Mouse (Mus musculus): ENCODE measurements around the gene Fdxacb1. TPM values are rescaled to one million over a fixed set of nuclear protein-coding genes. Genes with fewer than 3 reads are reported as not detected.

Fdxacb1 gene
- 12.6 and 13.0 TPM in 2 replicates for polyA plus RNA-seq (2015; fragmentation: Nextera tagmentation; extraction: Ambion mirVana)

GRCm38 (mm10) chr9:50768107-50769002, at the start of gene Fdxacb1:
Gene Fdxacb1 (plus strand): TSS chr9:50768236.
- 3% methylated on average over 58 of the region's 59 CpGs for WGBS
- H3K27ac ChIP-seq (ENCODE audit: low read length) = peak within 1 kb of the TSS; percentile 91

GRCm38 (mm10) chr9:50718878-50719277, 49.2 kb upstream of the Fdxacb1 start:
- WGBS = 75% methylated on average over 4 of the region's 4 CpGs
- Histone ChIP-seq H3K27ac (ENCODE audit: low read length) (no peak overlapping the region), H3K4me3 (ENCODE audit: low read length) (no peak overlapping the region), H3K27me3 (replicated peaks; ENCODE audit: control insufficient read depth, insufficient read depth, low read length) (no peaks in the 10 kb centered on the region), H3K9ac (ENCODE audit: low read depth, low read length) (no peak overlapping the region), H3K4me1 (ENCODE audit: control insufficient read depth, insufficient read depth, low read length) (peaks cover 4% of the 10 kb centered on the region; the same call in 1 of the 2 replicates), H3K4me2 (ENCODE audit: low read depth, low read length) (no peak overlapping the region), H3K36me3 (ENCODE audit: control insufficient read depth, insufficient read depth, low read length) (no peaks in the 10 kb centered on the region), H3K9me3 (ENCODE audit: control insufficient read depth, low read length) (no peaks in the 10 kb centered on the region)
- ATAC-seq = no peak

More at GRCm38 (mm10) chr9:50768107-50769002, at the start of gene Fdxacb1:
- Histone ChIP-seq H3K4me2 (ENCODE audit: low read depth, low read length) (peak within 1 kb of the TSS; percentile 87), H3K9ac (ENCODE audit: low read depth, low read length) (peak within 1 kb of the TSS; percentile 72), H3K4me1 (ENCODE audit: control insufficient read depth, insufficient read depth, low read length) (peaks cover 4% of the 10 kb centered on the region; the same call in 1 of the 2 replicates), H3K27me3 (replicated peaks; ENCODE audit: control insufficient read depth, insufficient read depth, low read length) (no peaks in the 10 kb centered on the region), H3K4me3 (ENCODE audit: low read length) (peak within 1 kb of the TSS; percentile 65), H3K9me3 (ENCODE audit: control insufficient read depth, low read length) (no peaks in the 10 kb centered on the region), H3K36me3 (ENCODE audit: control insufficient read depth, insufficient read depth, low read length) (no peaks in the 10 kb centered on the region)
- ATAC-seq = peak; percentile 98

- ATAC-seq = 0 out of 2 replicates have a peak, but pooled peaks have one; percentile 28
- H3K36me3 ChIP-seq (ENCODE audit: control insufficient read depth, insufficient read depth, low read length) = no peaks in the 10 kb centered on the region
- WGBS = 28% methylated on average over 12 of the region's 12 CpGs
Measured at GRCm38 (mm10) chr9:50721061-50721460, 47.0 kb upstream of the Fdxacb1 start.

GRCm38 (mm10) chr9:50722451-50722911, 45.6 kb upstream of the Fdxacb1 start:
- Histone ChIP-seq H3K4me2 (ENCODE audit: low read depth, low read length) (no peak overlapping the region), H3K27me3 (replicated peaks; ENCODE audit: control insufficient read depth, insufficient read depth, low read length) (no peaks in the 10 kb centered on the region), H3K4me1 (ENCODE audit: control insufficient read depth, insufficient read depth, low read length) (peaks cover 7% of the 10 kb centered on the region; the same call in 1 of the 2 replicates), H3K4me3 (ENCODE audit: low read length) (no peak overlapping the region), H3K36me3 (ENCODE audit: control insufficient read depth, insufficient read depth, low read length) (no peaks in the 10 kb centered on the region), H3K9ac (ENCODE audit: low read depth, low read length) (no peak overlapping the region), H3K27ac (ENCODE audit: low read length) (no peak overlapping the region), H3K9me3 (ENCODE audit: control insufficient read depth, low read length) (no peaks in the 10 kb centered on the region)
- ATAC-seq = no peak
- 57% methylated on average over 8 of the region's 8 CpGs for WGBS

More at GRCm38 (mm10) chr9:50721061-50721460, 47.0 kb upstream of the Fdxacb1 start:
- Histone ChIP-seq H3K4me2 (ENCODE audit: low read depth, low read length) (no peak overlapping the region), H3K27me3 (replicated peaks; ENCODE audit: control insufficient read depth, insufficient read depth, low read length) (no peaks in the 10 kb centered on the region), H3K4me1 (ENCODE audit: control insufficient read depth, insufficient read depth, low read length) (peaks cover 7% of the 10 kb centered on the region; the same call in 1 of the 2 replicates), H3K9ac (ENCODE audit: low read depth, low read length) (no peak overlapping the region), H3K9me3 (ENCODE audit: control insufficient read depth, low read length) (no peaks in the 10 kb centered on the region), H3K4me3 (ENCODE audit: low read length) (no peak overlapping the region), H3K27ac (ENCODE audit: low read length) (no peak overlapping the region)

GRCm38 (mm10) chr9:50723406-50723805, 44.6 kb upstream of the Fdxacb1 start:
- no peaks in the 10 kb centered on the region for H3K36me3 ChIP-seq (ENCODE audit: control insufficient read depth, insufficient read depth, low read length)
- no peaks in the 10 kb centered on the region for H3K9me3 ChIP-seq (ENCODE audit: control insufficient read depth, low read length)
- no peak overlapping the region for H3K9ac ChIP-seq (ENCODE audit: low read depth, low read length)
- no peak overlapping the region for H3K4me2 ChIP-seq (ENCODE audit: low read depth, low read length)
- no peaks in the 10 kb centered on the region for H3K27me3 ChIP-seq (replicated peaks; ENCODE audit: control insufficient read depth, insufficient read depth, low read length)
- ATAC-seq = no peak
- no peak overlapping the region for H3K4me3 ChIP-seq (ENCODE audit: low read length)
- H3K4me1 ChIP-seq (ENCODE audit: control insufficient read depth, insufficient read depth, low read length) = peaks cover 7% of the 10 kb centered on the region; the same call in 1 of the 2 replicates
- WGBS = 37% methylated on average over 7 of the region's 7 CpGs
- peak overlapping the region; percentile 40 for H3K27ac ChIP-seq (ENCODE audit: low read length)

- WGBS = 81% methylated on average over 2 of the region's 2 CpGs
- H3K36me3 ChIP-seq (ENCODE audit: control insufficient read depth, insufficient read depth, low read length) = no peaks in the 10 kb centered on the region
- no peak for ATAC-seq
Measured at GRCm38 (mm10) chr9:50724147-50724546, 43.9 kb upstream of the Fdxacb1 start.

GRCm38 (mm10) chr9:50724661-50725330, 43.2 kb upstream of the Fdxacb1 start:
- H3K27me3 ChIP-seq (replicated peaks; ENCODE audit: control insufficient read depth, insufficient read depth, low read length) = no peaks in the 10 kb centered on the region
- no peak for ATAC-seq
- H3K27ac ChIP-seq (ENCODE audit: low read length) = no peak overlapping the region
- H3K4me3 ChIP-seq (ENCODE audit: low read length) = no peak overlapping the region
- no peaks in the 10 kb centered on the region for H3K36me3 ChIP-seq (ENCODE audit: control insufficient read depth, insufficient read depth, low read length)
- peaks cover 7% of the 10 kb centered on the region; the same call in 1 of the 2 replicates for H3K4me1 ChIP-seq (ENCODE audit: control insufficient read depth, insufficient read depth, low read length)
- no peak overlapping the region for H3K9ac ChIP-seq (ENCODE audit: low read depth, low read length)
- H3K9me3 ChIP-seq (ENCODE audit: control insufficient read depth, low read length) = no peaks in the 10 kb centered on the region
- no peak overlapping the region for H3K4me2 ChIP-seq (ENCODE audit: low read depth, low read length)
- WGBS = 51% methylated on average over 3 of the region's 3 CpGs

More at GRCm38 (mm10) chr9:50724147-50724546, 43.9 kb upstream of the Fdxacb1 start:
- H3K4me1 ChIP-seq (ENCODE audit: control insufficient read depth, insufficient read depth, low read length) = peaks cover 7% of the 10 kb centered on the region; the same call in 1 of the 2 replicates
- no peaks in the 10 kb centered on the region for H3K9me3 ChIP-seq (ENCODE audit: control insufficient read depth, low read length)
- H3K9ac ChIP-seq (ENCODE audit: low read depth, low read length) = no peak overlapping the region
- no peaks in the 10 kb centered on the region for H3K27me3 ChIP-seq (replicated peaks; ENCODE audit: control insufficient read depth, insufficient read depth, low read length)
- no peak overlapping the region for H3K4me2 ChIP-seq (ENCODE audit: low read depth, low read length)
- no peak overlapping the region for H3K27ac ChIP-seq (ENCODE audit: low read length)
- H3K4me3 ChIP-seq (ENCODE audit: low read length) = no peak overlapping the region

GRCm38 (mm10) chr9:50725921-50726590, 42.0 kb upstream of the Fdxacb1 start:
- Histone ChIP-seq H3K27ac (ENCODE audit: low read length) (no peak overlapping the region), H3K4me3 (ENCODE audit: low read length) (no peak overlapping the region), H3K36me3 (ENCODE audit: control insufficient read depth, insufficient read depth, low read length) (no peaks in the 10 kb centered on the region), H3K27me3 (replicated peaks; ENCODE audit: control insufficient read depth, insufficient read depth, low read length) (no peaks in the 10 kb centered on the region), H3K4me2 (ENCODE audit: low read depth, low read length) (no peak overlapping the region), H3K9me3 (ENCODE audit: control insufficient read depth, low read length) (no peaks in the 10 kb centered on the region), H3K4me1 (ENCODE audit: control insufficient read depth, insufficient read depth, low read length) (peaks cover 6% of the 10 kb centered on the region; the same call in 1 of the 2 replicates), H3K9ac (ENCODE audit: low read depth, low read length) (no peak overlapping the region)
- no peak for ATAC-seq
- 60% methylated on average over 8 of the region's 8 CpGs for WGBS

Measured in intestine, embryonic 16.5 days (tissue).